Mouse (Mus musculus): ENCODE measurements around the gene Cox14. TPM values are rescaled to one million over a fixed set of nuclear protein-coding genes. Genes with fewer than 3 reads are reported as not detected.
A peak's percentile ranks its signal among the peaks of the same experiment; 100 is the strongest.

The Cox14 gene
- total and polyA plus RNA-seq, 2 experiments from 2014 or later: 69.0 to 177 TPM

GRCm38 (mm10) chr15:99736675-99737074 lies 11.3 kb downstream of the Cox14 start:
- DNase-seq (no peak), ATAC-seq (no peak)
- TF ChIP-seq CTCF (IDR thresholded peaks at IDR 0.05; ENCODE audit: low read depth): no peak
- Histone ChIP-seq H3K36me3 (ENCODE audit: insufficient read depth) (peaks cover 57% of the 10 kb centered on the region), H3K9me3 (ENCODE audit: low read length) (no peaks in the 10 kb centered on the region), H3K9ac (no peak overlapping the region), H3K27me3 (ENCODE audit: insufficient read depth, low read length) (no peaks in the 10 kb centered on the region), H3K4me3 (ENCODE audit: low read depth, low read length) (no peak overlapping the region), H3K4me1 (ENCODE audit: insufficient read depth) (no peaks in the 10 kb centered on the region), H3K27ac (ENCODE audit: low read depth, low read length) (no peak overlapping the region), H3K4me2 (ENCODE audit: low read depth) (no peak overlapping the region)
- 89% methylated on average over 11 of the region's 11 CpGs for WGBS

- ATAC-seq (no peak), DNase-seq (no peak)
- no peak overlapping the region for H3K9ac ChIP-seq
- no peak overlapping the region for H3K27ac ChIP-seq (ENCODE audit: low read depth, low read length)
- no peaks in the 10 kb centered on the region for H3K27me3 ChIP-seq (ENCODE audit: insufficient read depth, low read length)
- WGBS: 76% methylated on average over 4 of the region's 4 CpGs
- no peaks in the 10 kb centered on the region for H3K4me1 ChIP-seq (ENCODE audit: insufficient read depth)
- TF ChIP-seq CTCF (IDR thresholded peaks at IDR 0.05; ENCODE audit: low read depth): no peak
- H3K9me3 ChIP-seq (ENCODE audit: low read length): no peaks in the 10 kb centered on the region
- peaks cover 75% of the 10 kb centered on the region for H3K36me3 ChIP-seq (ENCODE audit: insufficient read depth)
- H3K4me3 ChIP-seq (ENCODE audit: low read depth, low read length): no peak overlapping the region
- no peak overlapping the region for H3K4me2 ChIP-seq (ENCODE audit: low read depth)
These were observed 14.8 kb downstream of the Cox14 start for GRCm38 (mm10) chr15:99740229-99740628.

- no peak for TF ChIP-seq CTCF (IDR thresholded peaks at IDR 0.05; ENCODE audit: low read depth)
- DNase-seq: no peak
- H3K36me3 ChIP-seq (ENCODE audit: insufficient read depth): no peaks in the 10 kb centered on the region
These were observed 28.8 kb downstream of the Cox14 start for GRCm38 (mm10) chr15:99754204-99754603.

GRCm38 (mm10) chr15:99767467-99767866 lies 42.0 kb downstream of the Cox14 start:
- H3K36me3 ChIP-seq (ENCODE audit: insufficient read depth): peaks cover 5% of the 10 kb centered on the region; the same call in 1 of the 2 replicates
- no peak for ATAC-seq
- H3K27me3 ChIP-seq (ENCODE audit: insufficient read depth, low read length): no peaks in the 10 kb centered on the region
- H3K27ac ChIP-seq (ENCODE audit: low read depth, low read length): no peak overlapping the region
- no peak overlapping the region for H3K4me3 ChIP-seq (ENCODE audit: low read depth, low read length)
- DNase-seq: no peak
- H3K9ac ChIP-seq: no peak overlapping the region
- H3K9me3 ChIP-seq (ENCODE audit: low read length): no peaks in the 10 kb centered on the region
- WGBS: 80% methylated on average over 4 of the region's 4 CpGs
- no peak for TF ChIP-seq CTCF (IDR thresholded peaks at IDR 0.05; ENCODE audit: low read depth)
- H3K4me1 ChIP-seq (ENCODE audit: insufficient read depth): peaks cover 7% of the 10 kb centered on the region; the same call in 1 of the 2 replicates
- no peak overlapping the region for H3K4me2 ChIP-seq (ENCODE audit: low read depth)

More at GRCm38 (mm10) chr15:99754204-99754603, 28.8 kb downstream of the Cox14 start:
- Histone ChIP-seq H3K4me1 (ENCODE audit: insufficient read depth) (no peaks in the 10 kb centered on the region), H3K9ac (no peak overlapping the region), H3K27me3 (ENCODE audit: insufficient read depth, low read length) (no peaks in the 10 kb centered on the region), H3K9me3 (ENCODE audit: low read length) (no peaks in the 10 kb centered on the region), H3K4me2 (ENCODE audit: low read depth) (no peak overlapping the region), H3K4me3 (ENCODE audit: low read depth, low read length) (no peak overlapping the region), H3K27ac (ENCODE audit: low read depth, low read length) (no peak overlapping the region)
- WGBS: 64% methylated on average over 3 of the region's 3 CpGs
- ATAC-seq: no peak

GRCm38 (mm10) chr15:99768761-99769160 lies 43.3 kb downstream of the Cox14 start:
- H3K27me3 ChIP-seq (ENCODE audit: insufficient read depth, low read length): no peaks in the 10 kb centered on the region
- WGBS: 98% methylated on average over 1 of the region's 1 CpGs
- DNase-seq (no peak), ATAC-seq (no peak)
- no peak overlapping the region for H3K27ac ChIP-seq (ENCODE audit: low read depth, low read length)
- no peak overlapping the region for H3K4me3 ChIP-seq (ENCODE audit: low read depth, low read length)
- no peak overlapping the region for H3K9ac ChIP-seq
- no peaks in the 10 kb centered on the region for H3K9me3 ChIP-seq (ENCODE audit: low read length)
- H3K4me2 ChIP-seq (ENCODE audit: low read depth): no peak overlapping the region
- H3K4me1 ChIP-seq (ENCODE audit: insufficient read depth): peaks cover 7% of the 10 kb centered on the region; the same call in 1 of the 2 replicates
- peaks cover 5% of the 10 kb centered on the region; the same call in 1 of the 2 replicates for H3K36me3 ChIP-seq (ENCODE audit: insufficient read depth)
- no peak for TF ChIP-seq CTCF (IDR thresholded peaks at IDR 0.05; ENCODE audit: low read depth)

- WGBS: 14% methylated on average over 5 of the region's 5 CpGs
These were observed 45.6 kb downstream of the Cox14 start for GRCm38 (mm10) chr15:99771004-99771500.

GRCm38 (mm10) chr15:99771601-99772276 lies 46.3 kb downstream of the Cox14 start:
- ATAC-seq (peak; percentile 83), DNase-seq (peak; percentile 60)
- Histone ChIP-seq H3K9ac (peak overlapping the region; percentile 94), H3K27me3 (ENCODE audit: insufficient read depth, low read length) (no peaks in the 10 kb centered on the region), H3K4me3 (ENCODE audit: low read depth, low read length) (peak overlapping the region; percentile 79), H3K9me3 (ENCODE audit: low read length) (no peaks in the 10 kb centered on the region), H3K27ac (ENCODE audit: low read depth, low read length) (peak overlapping the region; percentile 94), H3K4me1 (ENCODE audit: insufficient read depth) (peaks cover 7% of the 10 kb centered on the region; the same call in 1 of the 2 replicates), H3K4me2 (ENCODE audit: low read depth) (peak overlapping the region; percentile 79), H3K36me3 (ENCODE audit: insufficient read depth) (no peaks in the 10 kb centered on the region)
- 1% methylated on average over 59 of the region's 59 CpGs for WGBS
- TF ChIP-seq CTCF (IDR thresholded peaks at IDR 0.05; ENCODE audit: low read depth): no peak

More at GRCm38 (mm10) chr15:99771004-99771500, 45.6 kb downstream of the Cox14 start:
- ATAC-seq (no peak), DNase-seq (no peak)
- no peaks in the 10 kb centered on the region for H3K9me3 ChIP-seq (ENCODE audit: low read length)
- H3K4me2 ChIP-seq (ENCODE audit: low read depth): peak overlapping the region; percentile 79
- H3K4me3 ChIP-seq (ENCODE audit: low read depth, low read length): peak overlapping the region; percentile 79
- peaks cover 7% of the 10 kb centered on the region; the same call in 1 of the 2 replicates for H3K4me1 ChIP-seq (ENCODE audit: insufficient read depth)
- H3K27me3 ChIP-seq (ENCODE audit: insufficient read depth, low read length): no peaks in the 10 kb centered on the region
- no peak for TF ChIP-seq CTCF (IDR thresholded peaks at IDR 0.05; ENCODE audit: low read depth)
- H3K27ac ChIP-seq (ENCODE audit: low read depth, low read length): peak overlapping the region; percentile 94
- H3K36me3 ChIP-seq (ENCODE audit: insufficient read depth): no peaks in the 10 kb centered on the region
- H3K9ac ChIP-seq: peak overlapping the region; percentile 94
